Mouse (Mus musculus): ENCODE measurements around the gene Fam84b.

Gene Fam84b

DNA sequence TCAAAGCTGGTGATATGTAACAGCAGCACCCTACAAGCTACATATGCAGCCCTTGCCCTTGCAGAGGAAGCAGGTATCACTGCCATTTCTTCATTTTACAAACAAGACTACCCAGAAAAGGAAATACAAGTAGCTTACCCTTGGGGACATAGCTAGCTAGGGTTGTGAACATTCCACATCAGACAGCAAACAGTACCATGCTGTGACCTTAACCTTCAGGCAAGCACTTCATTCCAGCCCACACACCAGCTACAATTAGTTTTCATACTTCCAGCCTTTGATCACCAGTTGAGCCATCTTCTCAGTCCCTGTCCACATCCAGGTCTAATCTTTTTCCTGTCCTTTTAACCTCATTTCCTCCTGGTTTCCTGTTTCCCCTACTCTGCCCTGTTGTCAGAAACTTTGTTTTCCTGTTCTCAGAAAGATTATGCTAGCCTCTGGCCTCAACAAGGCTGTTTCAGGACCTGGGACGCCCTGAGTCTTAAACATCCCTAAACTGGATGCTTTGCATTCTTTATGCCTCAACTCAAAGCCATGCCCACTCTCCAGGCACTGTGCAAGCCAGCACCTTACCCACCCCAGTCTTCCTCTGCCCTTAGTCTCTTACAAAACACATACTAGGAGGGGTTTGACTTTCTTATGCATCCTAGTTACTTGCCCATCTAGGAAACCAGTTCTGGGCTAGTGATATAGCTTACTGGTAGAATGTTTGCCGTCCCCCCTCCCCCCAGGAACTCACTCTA lies 19.9 kb downstream of the Fam84b start:
- intact Hi-C loops (cut with DNase I), result no loop called here

DNA sequence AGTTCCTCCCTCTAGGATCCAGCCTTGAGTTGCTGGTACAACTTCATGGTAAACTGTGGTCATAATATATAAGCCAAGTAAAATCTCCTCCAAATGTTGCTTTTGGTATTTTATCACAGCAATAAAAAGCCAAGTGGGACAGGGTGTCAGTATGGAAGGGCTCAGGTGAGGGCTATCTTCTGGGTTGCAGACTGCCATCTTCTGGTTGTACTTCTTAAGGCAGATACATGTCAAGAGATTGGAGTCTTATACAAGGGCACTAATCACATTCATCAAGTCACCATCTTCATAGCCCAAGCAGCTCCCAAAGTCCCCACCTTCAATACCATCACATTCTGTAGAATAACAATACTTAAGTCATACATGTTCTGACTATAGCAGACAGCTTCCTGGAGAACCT lies 21.0 kb downstream of the Fam84b start:
- intact Hi-C loops (cut with DNase I), result no loop called here

DNA sequence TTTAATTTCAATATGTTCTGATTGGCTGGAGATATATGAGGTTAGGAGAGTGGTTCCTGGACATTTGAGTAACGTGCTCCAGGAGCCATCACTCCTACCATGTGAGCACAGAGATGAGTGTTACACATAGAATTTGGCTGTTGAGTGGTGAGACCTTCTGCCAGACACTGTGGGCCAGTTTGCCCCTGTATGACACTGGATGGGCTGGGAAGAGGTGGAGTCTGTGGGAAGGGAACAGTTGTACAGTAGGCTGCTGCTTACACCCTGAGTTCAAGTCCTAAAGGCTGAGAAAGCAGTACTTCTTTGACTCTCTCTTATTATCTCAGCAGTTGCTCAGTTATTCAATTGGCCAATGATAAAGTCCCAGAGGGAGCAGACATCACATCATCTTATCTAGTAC lies 27.4 kb downstream of the Fam84b start:
- intact Hi-C loops (cut with DNase I), result loop anchor here (10.0 kb wide), 2 partner anchors 131 to 269 kb away; no protein-coding TSS in a partner anchor

DNA sequence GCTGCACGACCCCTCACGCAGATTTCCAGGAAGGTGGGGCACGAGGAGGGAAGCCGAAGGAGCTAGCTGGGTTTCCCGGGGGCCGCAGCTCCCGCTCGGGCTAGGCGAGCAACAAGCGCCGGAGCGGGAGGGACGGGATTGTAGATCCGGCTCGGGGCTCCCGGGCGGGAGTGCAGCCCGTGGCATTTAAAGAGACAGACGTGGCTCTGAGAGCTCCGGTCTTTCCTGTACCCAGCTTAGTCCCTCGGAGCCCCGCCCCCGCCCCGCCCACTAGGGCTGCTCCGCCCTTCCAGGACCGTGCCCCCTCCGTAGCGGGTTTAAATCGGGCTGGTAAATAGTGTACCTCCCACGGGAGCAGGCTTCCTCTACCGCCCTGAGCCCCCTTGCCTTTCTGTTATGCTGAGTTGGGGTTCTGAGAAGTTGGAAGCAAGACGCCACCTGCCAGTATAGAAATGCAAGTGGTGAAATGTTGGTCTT lies 28.8 kb downstream of the Fam84b start:
- intact Hi-C loops (cut with DNase I), result loop anchor here (5.0 to 10.0 kb wide), 3 partner anchors 62 to 270 kb away; no protein-coding TSS in a partner anchor

- intact Hi-C loops (cut with DNase I), result loop anchor here (5.0 to 10.0 kb wide), 3 partner anchors 62 to 271 kb away; no protein-coding TSS in a partner anchor
Measured at GRCm38 (mm10) chr15:60823870-60824709, 29.5 kb downstream of the Fam84b start.

GRCm38 (mm10) chr15:60823620-60823869 lies 30.0 kb downstream of the Fam84b start:
- intact Hi-C loops (cut with DNase I), result loop anchor here (5.0 to 10.0 kb wide), 3 partner anchors 61 to 271 kb away; no protein-coding TSS in a partner anchor

DNA sequence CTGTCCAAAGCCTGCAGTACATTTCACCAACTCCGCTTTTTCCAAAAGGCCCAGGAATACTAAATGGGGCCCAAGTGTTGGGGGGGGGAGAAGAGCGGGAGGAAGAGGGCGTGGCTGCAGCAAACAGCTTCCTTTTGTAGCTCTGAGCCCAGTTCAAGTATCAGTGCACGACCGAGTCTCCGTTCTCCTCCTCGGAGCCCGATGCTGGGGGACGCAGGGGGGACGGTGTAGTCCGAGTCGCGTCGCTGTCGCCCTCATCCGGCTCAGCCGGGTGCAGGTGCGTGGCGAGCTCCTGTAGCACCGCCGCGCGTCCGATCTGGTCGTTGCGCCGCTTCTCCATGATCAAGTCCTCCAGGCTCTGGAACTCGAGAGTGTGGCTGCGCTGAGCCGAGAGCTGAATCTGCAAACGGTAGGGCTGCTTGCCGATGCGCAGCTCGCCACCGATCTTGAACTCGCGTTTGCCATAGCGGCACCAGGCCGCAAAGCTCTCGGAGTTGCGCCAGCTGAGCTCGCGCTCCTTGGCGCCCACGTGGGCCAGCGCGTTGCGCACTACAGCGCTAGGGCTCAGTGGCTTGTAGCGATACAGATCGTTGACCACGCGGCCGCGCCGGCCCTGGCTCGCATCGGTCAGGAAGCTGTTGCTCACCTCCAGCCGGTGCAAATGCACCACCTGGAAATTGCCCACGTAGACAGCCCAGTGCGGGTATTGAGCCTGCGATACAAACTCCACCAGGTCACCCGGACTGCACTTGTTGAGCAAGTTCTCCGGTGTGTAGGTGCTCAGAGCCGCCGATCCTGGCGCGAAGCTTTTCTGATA lies 30.6 kb downstream of the Fam84b start:
- intact Hi-C loops (cut with DNase I), result loop anchor here (5.0 to 10.0 kb wide), 3 partner anchors 61 to 272 kb away; no protein-coding TSS in a partner anchor

GRCm38 (mm10) chr15:60822101-60822802 lies 31.3 kb downstream of the Fam84b start:
- intact Hi-C loops (cut with DNase I), result loop anchor here (5.0 to 10.0 kb wide), 3 partner anchors 60 to 273 kb away; no protein-coding TSS in a partner anchor

- intact Hi-C loops (cut with DNase I), result no loop called here
Measured at GRCm38 (mm10) chr15:60818500-60818899, 35.1 kb downstream of the Fam84b start.

DNA sequence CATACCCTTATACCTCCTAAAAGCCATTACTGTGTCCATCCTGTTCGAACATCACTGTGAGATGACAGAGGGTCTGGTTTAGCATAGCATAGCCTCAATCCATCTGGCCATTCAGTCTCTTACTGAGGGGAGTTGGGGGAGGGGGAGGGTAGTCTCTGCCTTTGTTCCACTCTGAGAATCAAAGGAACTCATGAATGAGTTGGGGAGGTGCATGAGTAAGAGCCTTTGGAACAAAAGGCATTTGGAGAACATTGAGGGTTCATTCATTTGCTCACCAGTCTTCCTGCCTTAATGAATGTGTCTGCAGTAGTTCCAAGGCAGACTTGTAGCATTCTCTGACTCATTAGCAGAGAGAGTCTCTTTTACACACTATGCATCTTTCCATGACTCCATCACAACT lies 37.1 kb downstream of the Fam84b start:
- intact Hi-C loops (cut with DNase I), result no loop called here

GRCm38 (mm10) chr15:60814542-60814941 lies 39.0 kb downstream of the Fam84b start:
- intact Hi-C loops (cut with DNase I), result no loop called here

GRCm38 (mm10) chr15:60793041-60793673 lies 60.4 kb downstream of the Fam84b start:
- intact Hi-C loops (cut with DNase I), result loop anchor here (10.0 kb wide), 1 partner anchor 1752 kb away; no protein-coding TSS in a partner anchor

GRCm38 (mm10) chr15:60789084-60789483 lies 64.5 kb downstream of the Fam84b start:
- intact Hi-C loops (cut with DNase I), result no loop called here

DNA sequence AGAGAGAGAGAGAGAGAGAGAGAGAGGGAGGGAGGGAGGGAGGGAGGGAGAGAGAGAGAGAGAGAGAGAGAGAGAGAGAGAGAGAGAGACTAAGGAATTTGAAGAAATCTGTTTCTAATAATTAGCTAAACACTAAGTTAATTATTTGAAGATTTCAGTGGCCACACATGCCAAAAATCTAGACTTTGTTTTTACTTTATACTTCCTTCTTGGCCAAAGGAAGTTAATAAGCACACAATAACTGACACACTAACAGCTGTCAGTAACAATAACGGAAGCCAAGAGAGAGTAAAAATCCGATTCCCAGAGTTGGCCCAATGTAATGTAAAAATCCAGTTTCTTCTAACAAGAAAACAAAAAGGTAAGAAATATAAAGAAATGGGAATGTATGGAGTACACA lies 69.8 kb downstream of the Fam84b start:
- intact Hi-C loops (cut with DNase I), result no loop called here

GRCm38 (mm10) chr15:60779531-60779973 lies 74.0 kb downstream of the Fam84b start:
- intact Hi-C loops (cut with DNase I), result no loop called here

GRCm38 (mm10) chr15:60779063-60779462 lies 74.5 kb downstream of the Fam84b start:
- intact Hi-C loops (cut with DNase I), result no loop called here

Data from adrenal gland (tissue).